Mouse (Mus musculus) megakaryocyte, embryonic 14.5 days (primary cell): Measurements from ENCODE around the gene Nsun2.

ENCODE experiments used
- FLI1 ChIP-seq: IDR thresholded peaks from 2 replicates; pipeline ENCODE4 v1.6.1; 2012; ENCODE audit warnings: low read length, inconsistent platforms, mixed read lengths
- GATA1 ChIP-seq: IDR thresholded peaks from 3 replicates; pipeline ENCODE4 v1.6.1; 2012; ENCODE audit warnings: mixed read lengths, low read length, inconsistent platforms, borderline replicate concordance

DNA sequence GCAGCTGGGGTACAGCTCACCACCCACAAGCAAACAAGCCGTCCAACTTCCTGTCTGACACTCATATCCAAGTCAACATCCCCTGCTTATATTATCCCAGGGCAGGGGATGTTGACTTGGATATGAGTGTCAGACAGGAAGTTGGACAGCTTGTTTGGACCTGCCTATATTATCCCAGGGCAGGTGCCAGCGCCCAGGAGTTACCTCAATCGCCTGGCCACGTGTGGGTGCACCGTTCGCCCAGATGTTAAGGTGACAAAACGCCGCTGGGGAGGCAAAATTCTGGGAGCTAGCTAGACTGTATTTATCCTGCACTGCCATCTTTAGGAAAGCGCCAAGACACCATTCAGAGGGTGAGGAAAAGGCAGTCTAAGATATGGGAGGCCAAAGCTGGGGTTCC, 43.8 kb upstream of the Nsun2 start:
- TF ChIP-seq FLI1 (no peak), GATA1 (no peak)
